Mouse (Mus musculus) gastrocnemius, postnatal 36 days (tissue): ENCODE data around the gene Zfp938. TPM values are rescaled to one million over a fixed set of nuclear protein-coding genes. Genes with fewer than 3 reads are reported as not detected.

Experiments
- DNase-seq, 2 experiments: peaks; one replicate each; pipeline ENCODE4 v3.0.0; 2022
- intact Hi-C: fragments of 180-260 bp; cut with DNase I; formaldehyde crosslinking; loops from one replicate; pipeline ENCODE4 v1.15.1; 2025
- long read RNA-seq, 2 experiments: library from polyadenylated mRNA; stranded (forward); transcript quantifications; one replicate each; pipeline ENCODE4 v2.0.0; 2021
- total RNA-seq, 2 experiments: library from RNA; stranded (reverse); gene quantifications; 2 replicates each; pipeline ENCODE4 v1.2.3; 2021

Zfp938 gene
- 1 to 10 TPM; 3.5 to 4.3 TPM for total RNA-seq
- long read RNA-seq, experiment 1, partial matches to known transcripts = 19 of 22 reads
- long read RNA-seq, experiment 1, other reads (novel, unspliced or antisense) = 1 of 22 reads
- long read RNA-seq, experiment 2, partial matches to known transcripts = 21 of 24 reads
- long read RNA-seq, experiment 2, other reads (novel, unspliced or antisense) = 0 of 24 reads

DNA sequence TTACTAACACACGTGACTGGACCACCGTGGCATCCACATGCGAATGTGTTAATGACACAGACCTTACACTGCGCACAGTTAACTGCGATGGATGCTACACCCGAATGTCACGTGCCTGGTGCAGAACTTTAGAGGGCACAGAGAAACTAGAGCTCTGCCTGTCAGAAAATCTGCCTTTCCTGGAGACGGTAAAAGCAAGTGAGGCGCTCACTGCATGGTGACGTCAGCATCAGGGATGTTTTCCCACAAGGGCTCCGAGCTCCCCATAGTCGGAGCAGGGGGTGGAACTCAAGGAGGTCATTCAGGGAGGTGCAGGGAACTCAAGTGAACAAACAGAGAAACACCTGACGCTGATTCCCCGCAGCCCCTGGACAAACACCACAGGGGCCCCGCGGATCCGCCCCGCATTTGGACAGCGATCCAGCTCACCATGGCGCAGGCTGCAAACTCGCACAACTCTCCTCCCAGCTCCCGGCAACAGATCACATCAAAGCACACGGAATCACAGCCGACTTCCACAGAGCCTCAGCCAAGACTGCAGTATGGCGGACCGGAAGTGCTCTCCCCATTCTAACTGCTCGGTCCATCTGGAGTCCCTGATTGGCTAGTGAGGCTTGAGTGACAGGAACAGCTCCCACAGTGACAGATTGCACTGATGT, at the start of gene Zfp938:
TSS of gene Zfp938 (minus strand) at position 539 of the 659 bp plus-strand sequence.
- peak; percentile 49 to 62 for DNase-seq
- intact Hi-C loops = no loop called here

DNA sequence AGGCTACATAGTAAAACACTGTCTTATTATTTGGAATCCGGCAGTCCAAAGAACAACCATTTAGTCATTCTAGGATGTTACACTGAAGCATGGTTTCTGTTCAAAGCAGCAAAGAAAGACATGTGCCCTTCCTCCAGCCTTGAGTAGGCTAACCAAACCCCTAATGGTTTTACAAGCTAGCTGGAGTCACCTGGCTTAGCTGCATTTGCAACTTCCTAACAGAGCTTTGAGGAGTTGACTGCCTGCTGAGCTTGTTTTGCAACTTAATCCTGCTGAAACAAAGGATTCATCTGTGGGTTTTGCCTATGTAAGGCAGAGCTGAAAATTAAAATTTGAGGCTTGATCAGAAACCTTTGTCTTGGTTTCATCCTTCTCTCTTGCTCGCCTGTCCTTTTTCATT, 16.3 kb upstream of the Zfp938 start:
- intact Hi-C loops = no loop called here
- no peak for DNase-seq

DNA sequence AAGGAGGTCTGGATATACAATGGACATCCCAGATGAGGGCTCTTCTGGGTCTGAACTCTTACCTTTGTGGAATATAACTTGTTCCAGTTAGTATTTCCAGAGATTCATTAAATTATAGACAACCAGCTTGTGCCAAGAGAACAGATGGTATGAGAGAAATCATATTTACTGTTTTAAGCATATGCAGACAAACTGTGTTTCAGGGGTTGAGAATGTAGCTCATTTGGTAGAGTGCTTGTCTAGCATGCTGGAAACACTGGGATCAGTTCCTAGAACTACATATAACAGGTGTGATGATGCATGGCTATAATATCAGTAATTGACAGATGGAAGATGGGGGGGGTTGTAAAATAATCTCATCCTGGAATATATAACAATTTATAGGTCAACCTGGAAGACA, 3.9 kb upstream of the Zfp938 start:
- intact Hi-C loops = no loop called here
- no peak for DNase-seq

DNA sequence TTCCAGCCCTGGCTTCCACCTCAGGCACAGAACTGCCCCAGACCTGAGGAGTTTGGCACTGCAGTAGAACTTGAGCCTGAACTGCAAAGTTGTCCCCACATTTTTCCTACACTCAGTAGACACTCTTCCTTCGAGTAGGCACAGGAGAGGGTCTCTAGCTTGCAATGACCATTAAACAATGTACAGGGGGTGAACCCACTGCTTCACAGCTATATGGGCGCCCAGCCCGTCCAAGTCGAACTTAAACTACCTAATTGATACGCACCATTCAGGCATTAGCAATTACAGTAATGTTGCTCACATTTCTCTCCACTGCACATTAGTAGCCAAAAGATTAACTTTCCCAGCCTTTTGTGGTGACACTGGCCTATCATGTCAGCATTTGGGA, 315 bp upstream of the Zfp938 start:
- no peak for DNase-seq
- intact Hi-C loops = no loop called here

DNA sequence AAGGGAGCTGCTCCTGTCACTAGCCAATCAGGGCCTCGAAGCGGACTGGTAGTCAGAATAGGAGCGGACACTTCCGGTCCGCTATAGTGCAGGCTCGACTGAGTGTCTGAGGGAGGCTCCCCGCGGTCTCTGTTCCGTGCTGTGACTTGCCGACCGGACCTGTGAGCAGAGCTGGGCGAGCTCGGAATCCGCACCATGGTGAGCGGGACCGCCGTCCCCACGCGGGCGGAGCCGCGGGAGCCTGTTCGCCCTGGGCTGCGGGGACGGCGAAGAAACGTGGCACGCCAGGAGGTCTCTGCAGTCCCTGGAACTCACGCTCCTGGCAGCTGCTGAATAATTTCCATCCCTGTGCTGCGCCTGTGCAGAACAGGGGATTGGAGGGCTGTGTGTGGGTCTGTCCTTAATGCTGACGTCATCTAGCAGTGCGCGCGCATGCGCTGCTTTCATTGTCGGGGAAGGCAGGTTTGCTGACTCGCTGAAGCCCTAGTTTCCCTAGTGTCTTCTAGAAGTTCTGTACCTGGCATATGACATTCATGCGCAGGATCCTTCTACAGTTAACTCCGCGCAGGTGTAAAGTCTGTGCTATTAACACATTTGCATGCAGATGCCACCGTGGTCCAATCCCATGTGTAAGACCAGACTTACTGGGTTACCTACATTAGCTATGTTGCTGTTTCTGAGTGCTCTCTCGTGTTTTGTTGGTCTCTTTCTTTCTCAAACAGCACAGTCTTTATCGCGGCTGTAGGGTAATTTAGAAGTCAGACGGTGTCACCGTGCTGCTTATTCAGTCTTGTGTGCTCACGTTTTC, 62.6 kb downstream of the Zfp938 start:
- DNase-seq = peak; percentile 47 to 49
- intact Hi-C loops = loop anchor here (10.0 kb wide), 1 partner anchor 554 kb away; the partner anchor contains the start of genes Ankrd24 and Sirt6

Other genes with a start within 250 kb of the Zfp938 start
- 1 to 10 TPM; 1.5 to 1.7 TPM for gene Zfp873, start 193.2 kb downstream of the Zfp938 start, total RNA-seq
- gene BC024063, start 157.9 kb downstream of the Zfp938 start, total RNA-seq = under 1 TPM; 0.77 to 0.79 TPM
- gene AU041133, start 113.3 kb downstream of the Zfp938 start, total RNA-seq = under 1 TPM; 0.41 to 0.67 TPM
- gene 4932415D10Rik, start 75.3 kb upstream of the Zfp938 start, total RNA-seq = not detected
- 1 to 10 TPM in 1 of 2 experiments, under 1 TPM in 1; 0.96 to 1.3 TPM for gene Gm4924, start 113.0 kb upstream of the Zfp938 start, total RNA-seq